Mouse (Mus musculus): ENCODE data around the gene Tnfsf13. TPM values are rescaled to one million over a fixed set of nuclear protein-coding genes. Genes with fewer than 3 reads are reported as not detected.

Tnfsf13 gene
- polyA plus RNA-seq, 1 experiment, result 21.3 TPM

DNA sequence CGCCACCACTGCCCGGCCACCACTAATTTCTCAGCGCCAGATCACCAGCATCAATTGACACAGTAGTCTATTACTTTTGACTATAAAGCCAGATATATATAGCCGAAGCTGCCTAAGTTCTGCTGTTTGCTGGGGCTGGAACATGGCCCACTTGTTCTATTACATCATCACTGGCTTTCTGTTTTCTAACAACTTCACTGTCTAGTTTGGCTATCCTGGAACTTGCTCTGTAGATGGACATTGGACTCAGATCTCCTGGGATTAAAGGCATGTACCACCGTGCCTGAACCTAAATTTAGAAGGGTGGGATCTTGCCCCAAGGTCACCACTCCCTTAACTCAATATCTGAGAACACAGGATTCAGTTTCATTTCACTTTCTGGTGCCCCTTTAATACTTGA, 39.7 kb downstream of the Tnfsf13 start:
- TF ChIP-seq CTCF (IDR thresholded peaks at IDR 0.05; ENCODE audit: insufficient read depth, low read length), result no peak
- no peak for TF ChIP-seq POLR2A (IDR thresholded peaks at IDR 0.05; ENCODE audit: borderline replicate concordance, extremely low read depth, low read depth, low read length)
- Histone ChIP-seq H3K4me3 (replicated peaks; ENCODE audit: extremely low read depth, low read depth, low read length) (no peak overlapping the region), H3K4me1 (ENCODE audit: control insufficient read depth, insufficient read depth, low read length) (no peaks in the 10 kb centered on the region)
- 80% methylated on average over 5 of the region's 5 CpGs for WGBS
- no peak for DNase-seq

GRCm38 (mm10) chr11:69635471-69635870, 50.1 kb downstream of the Tnfsf13 start:
- no peak for TF ChIP-seq CTCF (IDR thresholded peaks at IDR 0.05; ENCODE audit: insufficient read depth, low read length)
- no peak for TF ChIP-seq POLR2A (IDR thresholded peaks at IDR 0.05; ENCODE audit: borderline replicate concordance, extremely low read depth, low read depth, low read length)
- 68% methylated on average over 3 of the region's 3 CpGs for WGBS
- H3K4me3 ChIP-seq (replicated peaks; ENCODE audit: extremely low read depth, low read depth, low read length), result no peak overlapping the region
- H3K4me1 ChIP-seq (ENCODE audit: control insufficient read depth, insufficient read depth, low read length), result peaks cover 5% of the 10 kb centered on the region
- DNase-seq, result no peak

DNA sequence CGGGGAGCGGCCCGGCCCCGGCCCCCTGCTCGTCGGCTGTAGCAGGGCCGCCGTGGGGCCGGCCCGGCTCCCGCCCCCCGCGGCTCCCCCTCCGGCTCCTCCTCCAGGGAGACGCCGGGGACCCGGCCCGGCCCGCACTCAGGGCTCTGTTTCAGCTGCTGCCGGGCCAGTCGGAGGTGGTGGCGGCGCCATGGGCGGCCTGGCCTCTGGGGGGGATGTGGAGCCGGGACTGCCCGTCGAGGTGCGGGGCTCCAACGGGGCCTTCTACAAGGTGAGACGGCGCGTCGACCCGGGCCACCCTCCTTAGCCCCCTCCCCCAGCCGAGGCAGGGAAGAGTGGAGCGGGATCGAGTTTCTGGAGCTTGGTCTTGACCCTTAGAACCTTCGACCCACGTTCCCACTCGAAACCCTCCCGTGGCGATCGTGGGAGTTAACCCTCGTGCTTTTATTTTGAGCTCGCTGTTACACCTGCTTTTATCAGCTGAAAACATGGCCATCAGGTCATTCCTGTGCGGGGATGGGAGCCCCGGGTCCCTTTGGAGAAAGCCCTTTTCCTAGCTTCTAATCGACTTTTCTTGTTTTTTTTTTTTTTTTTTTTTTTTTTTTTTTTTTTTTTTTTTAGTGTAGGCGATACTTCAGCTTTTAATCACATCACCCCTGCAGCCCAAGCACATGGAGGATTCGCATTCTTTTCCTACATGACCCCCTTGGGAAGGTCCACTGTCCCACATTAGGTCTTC, 52.3 kb downstream of the Tnfsf13 start:
- DNase-seq, result no peak
- WGBS, result under 1% methylated on average over 39 of the region's 50 CpGs

More for the DNA sequence above, 52.3 kb downstream of the Tnfsf13 start:
- Histone ChIP-seq H3K4me1 (ENCODE audit: control insufficient read depth, insufficient read depth, low read length) (peaks cover 5% of the 10 kb centered on the region), H3K4me3 (replicated peaks; ENCODE audit: extremely low read depth, low read depth, low read length) (peak overlapping the region; percentile 76)
- TF ChIP-seq CTCF (IDR thresholded peaks at IDR 0.05; ENCODE audit: insufficient read depth, low read length) (no peak), POLR2A (IDR thresholded peaks at IDR 0.05; ENCODE audit: borderline replicate concordance, extremely low read depth, low read depth, low read length) (no peak)

Other genes starting within 250 kb of the Tnfsf13 start
- 3.1 TPM in 2 replicates for gene Dnah2, start 136.7 kb downstream of the Tnfsf13 start, polyA plus RNA-seq (2012; rRNA removed)
- gene Efnb3, start 125.6 kb downstream of the Tnfsf13 start, polyA plus RNA-seq (2012; rRNA removed), result 0.88 and 1.0 TPM in 2 replicates
- gene Wrap53, start 105.5 kb downstream of the Tnfsf13 start, polyA plus RNA-seq (2012; rRNA removed), result 11.9 and 15.0 TPM in 2 replicates
- gene Trp53, start 105.4 kb downstream of the Tnfsf13 start, polyA plus RNA-seq (2012; rRNA removed), result 66.8 and 75.0 TPM in 2 replicates
- 8.4 and 15.9 TPM in 2 replicates for gene Atp1b2, start 79.8 kb downstream of the Tnfsf13 start, polyA plus RNA-seq (2012; rRNA removed)
- gene Shbg, start 67.9 kb downstream of the Tnfsf13 start, polyA plus RNA-seq (2012; rRNA removed), result not detected in 2 replicates
- 3.4 and 6.1 TPM in 2 replicates for gene Sat2, start 63.8 kb downstream of the Tnfsf13 start, polyA plus RNA-seq (2012; rRNA removed)
- 54.4 and 66.9 TPM in 2 replicates for gene Fxr2, start 52.8 kb downstream of the Tnfsf13 start, polyA plus RNA-seq (2012; rRNA removed)
- 0.14 and 5.5 TPM in 2 replicates for gene Sox15, start 30.5 kb downstream of the Tnfsf13 start, polyA plus RNA-seq (2012; rRNA removed)
- gene Mpdu1, start 23.1 kb downstream of the Tnfsf13 start, polyA plus RNA-seq (2012; rRNA removed), result 67.3 and 88.1 TPM in 2 replicates
- 65.6 and 82.8 TPM in 2 replicates for gene Cd68, start 19.6 kb downstream of the Tnfsf13 start, polyA plus RNA-seq (2012; rRNA removed)
- 152 and 265 TPM in 2 replicates for gene Eif4a1, start 13.4 kb downstream of the Tnfsf13 start, polyA plus RNA-seq (2012; rRNA removed)
- gene Senp3, start 3.7 kb downstream of the Tnfsf13 start, polyA plus RNA-seq (2012; rRNA removed), result 43.6 and 55.0 TPM in 2 replicates
- gene Tnfsf12, start 10.1 kb upstream of the Tnfsf13 start, polyA plus RNA-seq (2012; rRNA removed), result 84.2 and 98.8 TPM in 2 replicates
- gene Tnfsfm13, start 10.3 kb upstream of the Tnfsf13 start, polyA plus RNA-seq (2012; rRNA removed), result 12.7 and 20.0 TPM in 2 replicates
- 32.0 and 51.1 TPM in 2 replicates for gene Polr2a, start 72.9 kb upstream of the Tnfsf13 start, polyA plus RNA-seq (2012; rRNA removed)
- 1.4 and 2.3 TPM in 2 replicates for gene Slc35g3, start 76.2 kb upstream of the Tnfsf13 start, polyA plus RNA-seq (2012; rRNA removed)
- 104 and 106 TPM in 2 replicates for gene Zbtb4, start 80.1 kb upstream of the Tnfsf13 start, polyA plus RNA-seq (2012; rRNA removed)
- 31.5 and 38.0 TPM in 2 replicates for gene Chrnb1, start 110.2 kb upstream of the Tnfsf13 start, polyA plus RNA-seq (2012; rRNA removed)
- gene Fgf11, start 116.1 kb upstream of the Tnfsf13 start, polyA plus RNA-seq (2012; rRNA removed), result 6.9 and 8.0 TPM in 2 replicates
- 9.4 and 9.5 TPM in 2 replicates for gene Tmem102, start 119.8 kb upstream of the Tnfsf13 start, polyA plus RNA-seq (2012; rRNA removed)
- not detected in 2 replicates for gene Gm39566, start 129.5 kb upstream of the Tnfsf13 start, polyA plus RNA-seq (2012; rRNA removed)
- gene Spem2, start 132.7 kb upstream of the Tnfsf13 start, polyA plus RNA-seq (2012; rRNA removed), result not detected in 2 replicates
- gene Spem1, start 136.4 kb upstream of the Tnfsf13 start, polyA plus RNA-seq (2012; rRNA removed), result 0.15 and 0.41 TPM in 2 replicates
- gene Nlgn2, start 152.0 kb upstream of the Tnfsf13 start, polyA plus RNA-seq (2012; rRNA removed), result 32.3 and 42.0 TPM in 2 replicates
- 151 and 173 TPM in 2 replicates for gene Tmem256, start 152.7 kb upstream of the Tnfsf13 start, polyA plus RNA-seq (2012; rRNA removed)
- gene Plscr3, start 160.6 kb upstream of the Tnfsf13 start, polyA plus RNA-seq (2012; rRNA removed), result 192 and 225 TPM in 2 replicates
- gene Tnk1, start 172.9 kb upstream of the Tnfsf13 start, polyA plus RNA-seq (2012; rRNA removed), result 14.4 and 17.4 TPM in 2 replicates
- not detected in 2 replicates for gene Tmem95, start 192.2 kb upstream of the Tnfsf13 start, polyA plus RNA-seq (2012; rRNA removed)
- gene Kctd11, start 195.6 kb upstream of the Tnfsf13 start, polyA plus RNA-seq (2012; rRNA removed), result 12.6 and 19.1 TPM in 2 replicates
- gene Acap1, start 209.8 kb upstream of the Tnfsf13 start, polyA plus RNA-seq (2012; rRNA removed), result 11.2 and 14.3 TPM in 2 replicates
- gene 2810408A11Rik, start 215.2 kb upstream of the Tnfsf13 start, polyA plus RNA-seq (2012; rRNA removed), result 0.65 and 1.4 TPM in 2 replicates
- gene Neurl4, start 215.3 kb upstream of the Tnfsf13 start, polyA plus RNA-seq (2012; rRNA removed), result 47.7 and 58.1 TPM in 2 replicates
- gene Gps2, start 228.1 kb upstream of the Tnfsf13 start, polyA plus RNA-seq (2012; rRNA removed), result 104 and 112 TPM in 2 replicates
- gene Eif5a, start 236.2 kb upstream of the Tnfsf13 start, polyA plus RNA-seq (2012; rRNA removed), result 216 and 372 TPM in 2 replicates